Mouse (Mus musculus): ENCODE results near the gene Slc38a10.

DNA sequence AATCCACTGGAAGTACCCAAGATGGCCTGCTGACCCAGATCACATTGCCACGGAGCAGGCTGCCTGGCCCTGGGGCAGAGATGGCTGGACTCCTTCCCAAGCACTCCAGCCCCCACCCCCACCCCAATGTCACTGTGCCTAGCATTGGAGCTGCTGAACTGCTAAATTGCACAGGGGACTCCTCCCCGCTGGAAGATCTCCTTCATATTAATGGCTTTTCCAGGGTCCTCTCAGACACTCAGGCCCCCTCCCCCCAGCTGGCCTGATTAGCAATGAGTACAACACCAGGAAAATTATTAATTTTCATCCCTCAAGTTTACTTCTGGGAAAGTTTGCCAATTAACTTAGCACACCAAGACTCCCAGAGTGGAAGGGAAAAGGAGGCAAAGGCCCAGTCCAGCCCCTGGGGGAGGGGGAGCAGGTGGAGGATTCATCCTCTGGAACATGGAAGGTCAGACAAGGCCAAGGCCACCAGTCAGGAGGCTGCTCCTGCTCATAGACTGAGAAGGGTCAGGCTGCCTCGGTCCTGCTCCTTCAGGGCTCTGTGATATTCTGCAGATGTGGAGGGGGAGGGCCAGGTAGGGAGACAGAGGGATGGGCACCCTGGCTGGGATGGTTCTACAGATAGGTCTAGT, 31.4 kb upstream of the Slc38a10 start:
- TF ChIP-seq GATA1 (IDR thresholded peaks at IDR 0.05; ENCODE audit: borderline replicate concordance, low read length) (no peak), FLI1 (IDR thresholded peaks at IDR 0.05; ENCODE audit: low read length) (no peak)

All from megakaryocyte, embryonic 14.5 days (primary cell).